Mouse (Mus musculus) heart, embryonic 13.5 days (tissue): Measurements from ENCODE around the gene Man1a. TPM values are rescaled to one million over a fixed set of nuclear protein-coding genes. Genes with fewer than 3 reads are reported as not detected.

Experiments used
- ATAC-seq: fragments of 200-750 bp; cut with Nextera tagmentation; 2 replicates; pipeline ENCODE4 v1.8.0; 2017; ENCODE audit warnings: moderate TSS enrichment; ENCODE audit not compliant: insufficient number of reproducible peaks, low FRiP score, low TSS enrichment; ENCODE audit errors: extremely low read depth
- H3K27ac ChIP-seq: fragments of 300-500 bp; sonication (generic); replicated peaks from 2 replicates; pipeline ENCODE4 v1.5.1; 2015; ENCODE audit warnings: moderate library complexity, mild to moderate bottlenecking, inconsistent platforms
- H3K27me3 ChIP-seq: fragments of 300-500 bp; sonication (generic); replicated peaks from 2 replicates; pipeline ENCODE4 v1.6.1; 2015; ENCODE audit warnings: mild to moderate bottlenecking, inconsistent platforms
- H3K36me3 ChIP-seq: fragments of 300-500 bp; sonication (generic); 2 replicates; pipeline ENCODE4 v1.6.1; 2015; ENCODE audit warnings: mild to moderate bottlenecking, inconsistent platforms
- H3K4me1 ChIP-seq: fragments of 300-500 bp; sonication (generic); 2 replicates; pipeline ENCODE4 v1.6.1; 2015; ENCODE audit warnings: inconsistent platforms
- H3K4me2 ChIP-seq: fragments of 300-500 bp; sonication (generic); 2 replicates; pipeline ENCODE4 v1.6.1; 2015; ENCODE audit warnings: inconsistent platforms, mild to moderate bottlenecking, moderate library complexity
- H3K4me3 ChIP-seq: fragments of 300-500 bp; sonication (generic); 2 replicates; pipeline ENCODE4 v1.5.1; 2015; ENCODE audit warnings: moderate library complexity, mild to moderate bottlenecking, inconsistent platforms
- H3K9ac ChIP-seq: fragments of 300-500 bp; sonication (generic); 2 replicates; pipeline ENCODE4 v1.6.1; 2015; ENCODE audit warnings: inconsistent platforms, mild to moderate bottlenecking, moderate library complexity
- H3K9me3 ChIP-seq: fragments of 300-500 bp; sonication (generic); 2 replicates; pipeline ENCODE4 v1.6.1; 2016; ENCODE audit warnings: inconsistent platforms
- WGBS: fragments of 180-500 bp; shearing (Covaris S2); methylation state at CpG from one replicate; pipeline ENCODE4 v1.1.7; 2015; ENCODE audit warnings: mixed read lengths; 5-methylcytosine and 5-hydroxymethylcytosine counted together
- polyA plus RNA-seq: library from polyadenylated mRNA; unstranded; fragments of >200 nt; fragmentation: Nextera tagmentation; extraction: Ambion mirVana; gene quantifications from 2 replicates; pipeline ENCODE4 v1.2.1, GENCODE M21; 2015

Gene Man1a
- polyA plus RNA-seq = 4.2 and 4.3 TPM in 2 replicates

DNA sequence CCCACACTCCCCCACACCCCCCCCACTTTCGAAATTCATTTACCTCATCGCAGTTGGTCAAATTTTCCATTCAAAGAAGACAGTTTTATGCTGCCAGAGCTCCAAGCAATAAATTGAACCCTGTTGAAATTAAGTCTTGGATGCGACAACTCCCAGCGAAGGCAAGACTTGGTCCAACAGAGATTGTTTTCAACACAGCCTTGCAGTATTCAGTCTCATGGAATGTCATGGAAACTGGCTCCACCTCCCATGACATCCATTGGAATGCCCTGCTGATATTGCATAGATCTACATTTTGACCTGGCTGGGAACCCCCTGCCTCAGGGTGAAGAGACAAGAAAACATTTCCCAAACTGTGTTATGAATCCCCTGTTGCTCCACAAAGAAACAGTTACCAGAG lies at the start of gene Man1a:
Gene Man1a (minus strand): TSS at position 190 of the 400 bp plus-strand sequence.
- no peaks in the 10 kb centered on the region for H3K36me3 ChIP-seq
- 4% methylated on average over 4 of the region's 4 CpGs for WGBS
- H3K4me3 ChIP-seq = peak within 1 kb of the TSS; percentile 90
- H3K9me3 ChIP-seq = no peaks in the 10 kb centered on the region
- peak within 1 kb of the TSS; percentile 91 for H3K9ac ChIP-seq
- H3K27ac ChIP-seq = peak within 1 kb of the TSS; percentile 61
- no peak for ATAC-seq
- peaks cover 40% of the 10 kb centered on the region for H3K4me1 ChIP-seq
- peak within 1 kb of the TSS; percentile 90 for H3K4me2 ChIP-seq
- H3K27me3 ChIP-seq = no peaks in the 10 kb centered on the region

DNA sequence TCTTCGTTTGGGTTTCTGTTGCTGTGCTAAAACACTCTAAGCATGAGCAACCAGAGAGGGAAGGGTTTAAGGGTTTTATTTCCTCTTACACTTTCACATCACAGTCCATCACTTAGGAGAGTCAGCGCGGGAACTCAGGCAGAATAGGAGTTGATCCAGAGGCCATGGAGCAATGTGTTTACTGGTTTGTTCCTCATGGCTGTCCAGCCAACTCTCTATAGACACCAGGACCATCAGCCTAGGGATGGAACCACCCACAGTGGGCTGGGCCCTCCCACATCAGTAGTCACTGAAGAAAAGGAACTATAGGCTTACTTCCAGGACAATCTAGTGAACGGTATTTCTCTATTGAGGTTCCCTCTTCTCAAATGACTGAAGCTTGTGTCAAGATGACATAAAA lies 45.4 kb upstream of the Man1a start:
- ATAC-seq = no peak
- H3K27ac ChIP-seq = no peak overlapping the region

DNA sequence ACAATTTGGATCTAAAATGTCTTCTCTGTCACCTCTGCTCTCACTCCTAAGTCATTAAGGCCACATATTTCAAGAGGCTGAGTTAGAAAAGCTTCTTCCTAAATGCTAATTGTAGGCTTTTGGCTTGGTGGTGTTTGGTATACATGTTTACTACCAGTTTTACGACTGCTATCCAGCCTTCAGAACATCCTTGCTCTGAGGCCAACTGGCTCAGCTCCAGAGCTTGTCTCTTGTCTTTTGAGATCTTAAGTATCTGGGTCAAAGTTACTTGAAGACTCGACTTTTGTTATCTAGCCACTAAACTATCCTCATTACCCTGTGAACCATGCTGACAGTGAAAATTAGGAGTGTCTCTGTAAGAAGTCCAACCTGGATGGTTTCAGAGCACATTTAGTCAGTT lies 44.0 kb upstream of the Man1a start:
- Histone ChIP-seq H3K4me3 (no peak overlapping the region), H3K4me1 (peaks cover 28% of the 10 kb centered on the region), H3K36me3 (no peaks in the 10 kb centered on the region), H3K9ac (no peak overlapping the region), H3K27me3 (no peaks in the 10 kb centered on the region), H3K4me2 (no peak overlapping the region), H3K27ac (no peak overlapping the region), H3K9me3 (no peaks in the 10 kb centered on the region)
- 47% methylated on average over 2 of the region's 2 CpGs for WGBS
- no peak for ATAC-seq

More for the DNA sequence above, 45.4 kb upstream of the Man1a start:
- Histone ChIP-seq H3K9ac (no peak overlapping the region), H3K9me3 (no peaks in the 10 kb centered on the region), H3K4me1 (peaks cover 28% of the 10 kb centered on the region), H3K4me2 (no peak overlapping the region), H3K4me3 (no peak overlapping the region), H3K36me3 (no peaks in the 10 kb centered on the region), H3K27me3 (no peaks in the 10 kb centered on the region)
- WGBS = 81% methylated on average over 4 of the region's 4 CpGs

DNA sequence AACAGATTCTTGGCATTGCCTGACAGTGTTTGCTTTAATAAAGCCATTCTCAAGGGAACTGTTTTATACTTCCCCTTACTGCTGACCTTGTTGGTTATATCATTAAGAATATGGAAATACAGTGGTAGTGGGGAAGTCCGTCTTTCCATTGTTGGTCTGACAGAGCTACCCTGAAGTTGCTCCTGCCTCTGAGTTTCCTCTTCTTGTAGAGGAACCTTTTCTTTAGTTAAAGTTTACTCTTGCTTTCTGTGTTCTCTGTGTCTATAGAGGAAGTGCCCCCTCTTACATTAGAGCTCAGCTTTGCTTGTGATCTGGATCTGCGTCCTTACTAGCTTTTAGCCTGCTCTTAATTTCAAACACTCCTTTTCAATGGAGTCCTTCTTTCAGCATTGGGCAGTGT lies 42.9 kb upstream of the Man1a start:
- Histone ChIP-seq H3K9ac (no peak overlapping the region), H3K4me3 (no peak overlapping the region), H3K36me3 (no peaks in the 10 kb centered on the region), H3K27ac (no peak overlapping the region), H3K27me3 (no peaks in the 10 kb centered on the region), H3K4me1 (peaks cover 28% of the 10 kb centered on the region), H3K4me2 (no peak overlapping the region), H3K9me3 (no peaks in the 10 kb centered on the region)
- 79% methylated on average over 2 of the region's 2 CpGs for WGBS
- ATAC-seq = no peak

DNA sequence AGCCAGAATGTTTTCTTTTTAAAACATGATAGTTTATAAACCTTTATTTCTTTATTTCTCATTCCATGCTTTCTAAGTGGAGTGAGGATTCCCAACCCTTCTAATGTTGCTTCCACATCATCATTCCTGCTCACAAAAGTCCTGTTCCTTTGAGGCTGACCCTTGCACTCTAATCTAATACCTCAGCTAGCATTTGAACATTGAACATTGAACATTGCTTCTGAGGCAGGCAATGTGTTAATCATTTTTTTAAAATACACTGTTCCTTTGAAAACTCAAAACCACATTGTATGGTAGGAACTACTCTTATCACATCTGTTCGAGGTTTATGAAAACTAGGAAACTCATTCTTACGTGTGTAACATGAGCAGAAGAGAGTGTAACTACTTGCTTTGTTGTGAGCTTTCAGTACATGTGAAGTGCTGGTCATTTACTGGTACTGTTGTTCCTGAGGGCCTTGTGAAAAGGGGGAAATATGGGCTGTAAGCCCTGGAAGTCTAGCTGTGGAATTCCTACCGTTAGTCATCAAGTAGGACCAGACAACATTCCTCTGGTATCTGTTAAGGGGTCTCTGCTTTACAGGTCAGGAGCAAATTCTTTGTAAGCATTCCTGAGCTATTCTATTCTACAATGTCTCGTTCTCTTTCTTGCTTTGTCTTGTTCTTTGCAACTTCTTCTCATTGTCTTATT lies 42.0 kb upstream of the Man1a start:
- no peak overlapping the region for H3K9ac ChIP-seq
- WGBS = 24% methylated on average over 4 of the region's 4 CpGs

DNA sequence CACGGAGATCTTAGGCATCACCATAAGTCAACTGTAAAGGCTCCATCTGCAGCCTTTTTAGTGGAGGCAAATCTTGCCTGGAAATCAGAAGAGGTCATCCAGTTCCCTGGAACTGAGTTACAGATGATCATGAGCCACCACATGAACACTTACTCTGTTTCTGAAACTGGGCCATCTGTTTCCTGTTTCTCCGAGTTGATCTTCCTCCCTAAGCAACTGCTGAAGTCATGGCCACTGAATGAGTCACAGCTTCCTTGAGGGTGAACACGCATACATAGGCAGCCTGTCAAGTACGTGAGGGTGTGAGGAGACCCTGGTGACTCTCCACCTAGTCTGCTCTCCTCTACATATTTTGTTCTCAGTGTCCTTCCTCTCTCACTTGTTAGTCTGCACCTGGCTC lies 41.4 kb upstream of the Man1a start:
- H3K4me3 ChIP-seq = no peak overlapping the region
- no peak overlapping the region for H3K4me2 ChIP-seq
- H3K9me3 ChIP-seq = no peaks in the 10 kb centered on the region
- H3K36me3 ChIP-seq = no peaks in the 10 kb centered on the region
- peak; percentile 63; the same call in 1 of the 2 replicates for ATAC-seq
- H3K27ac ChIP-seq = peak overlapping the region; percentile 48
- no peaks in the 10 kb centered on the region for H3K27me3 ChIP-seq
- peaks cover 31% of the 10 kb centered on the region for H3K4me1 ChIP-seq
- WGBS = 34% methylated on average over 4 of the region's 4 CpGs
- H3K9ac ChIP-seq = no peak overlapping the region

More for the DNA sequence above, 42.0 kb upstream of the Man1a start:
- H3K4me3 ChIP-seq = no peak overlapping the region
- H3K27ac ChIP-seq = peak overlapping the region; percentile 48
- H3K4me2 ChIP-seq = no peak overlapping the region
- no peaks in the 10 kb centered on the region for H3K27me3 ChIP-seq
- ATAC-seq = no peak
- H3K4me1 ChIP-seq = peaks cover 28% of the 10 kb centered on the region
- no peaks in the 10 kb centered on the region for H3K36me3 ChIP-seq
- no peaks in the 10 kb centered on the region for H3K9me3 ChIP-seq

DNA sequence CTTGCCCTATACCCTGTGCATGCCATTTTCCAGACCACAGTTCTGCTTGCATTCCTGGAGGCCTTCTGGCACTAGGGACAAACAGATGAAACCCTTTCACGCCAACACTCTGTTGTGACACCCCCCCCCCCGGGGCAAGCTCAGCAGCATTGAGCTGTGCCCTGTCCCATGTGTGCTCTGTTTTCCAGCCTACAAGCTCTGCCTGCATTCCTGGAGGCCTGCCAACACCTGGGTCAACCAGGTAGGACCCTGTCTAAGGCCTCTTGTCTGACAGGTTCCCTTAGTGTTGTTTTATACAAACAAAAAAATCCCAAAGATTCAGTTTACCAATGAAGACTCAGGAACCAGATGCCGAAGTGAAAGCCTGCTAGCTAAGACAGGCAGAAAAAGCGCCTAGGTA lies 27.3 kb upstream of the Man1a start:
- H3K27me3 ChIP-seq = no peaks in the 10 kb centered on the region
- H3K4me3 ChIP-seq = no peak overlapping the region
- no peaks in the 10 kb centered on the region for H3K9me3 ChIP-seq
- no peak for ATAC-seq
- whole genome bisulfite sequencing = 62% methylated on average over 4 of the region's 4 CpGs
- H3K9ac ChIP-seq = no peak overlapping the region
- no peak overlapping the region for H3K27ac ChIP-seq
- H3K4me1 ChIP-seq = no peaks in the 10 kb centered on the region
- H3K36me3 ChIP-seq = no peaks in the 10 kb centered on the region
- no peak overlapping the region for H3K4me2 ChIP-seq

DNA sequence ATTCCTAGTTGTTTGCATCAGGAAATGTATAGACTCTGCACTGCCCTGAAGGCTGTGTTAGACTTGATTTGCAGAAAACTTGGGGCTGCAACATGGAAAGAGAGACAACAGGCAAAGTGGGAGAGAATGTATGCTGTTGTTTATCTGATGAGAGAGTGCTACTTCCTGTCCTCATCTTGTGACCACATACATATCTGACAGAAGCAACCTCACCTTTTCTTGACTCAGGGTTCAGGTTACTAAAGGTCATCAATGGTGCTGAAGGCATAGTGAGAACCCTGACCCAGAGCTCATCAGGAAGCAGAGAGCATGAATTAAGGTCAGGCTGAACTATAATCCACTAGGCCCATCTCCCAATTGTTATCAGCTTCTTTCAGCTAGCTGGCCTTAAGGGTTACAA lies 15.7 kb upstream of the Man1a start:
- no peaks in the 10 kb centered on the region for H3K9me3 ChIP-seq
- no peaks in the 10 kb centered on the region for H3K4me1 ChIP-seq
- H3K27me3 ChIP-seq = no peaks in the 10 kb centered on the region
- H3K4me3 ChIP-seq = no peak overlapping the region
- no peak overlapping the region for H3K9ac ChIP-seq
- H3K27ac ChIP-seq = no peak overlapping the region
- H3K36me3 ChIP-seq = no peaks in the 10 kb centered on the region
- H3K4me2 ChIP-seq = no peak overlapping the region
- no peak for ATAC-seq

DNA sequence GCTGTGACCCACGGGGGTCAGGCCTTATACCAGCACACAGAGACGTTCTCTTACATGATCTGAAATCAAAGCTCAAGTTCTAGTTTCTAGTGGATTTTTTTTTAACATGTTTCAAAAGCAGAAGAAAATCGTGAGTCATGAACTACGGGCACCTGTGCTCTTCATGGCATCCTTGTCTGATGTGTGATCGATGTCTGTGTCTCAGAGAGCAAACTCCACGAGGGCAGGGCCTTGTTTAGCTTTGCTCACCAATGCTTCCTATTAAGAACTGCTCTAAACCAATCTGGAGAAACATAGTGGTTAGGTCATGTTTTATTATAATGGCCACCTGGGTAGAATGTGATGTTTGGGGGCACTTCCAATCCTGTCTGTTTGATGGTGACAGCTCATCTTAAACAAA lies 13.5 kb upstream of the Man1a start:
- ATAC-seq = no peak
- 78% methylated on average over 6 of the region's 6 CpGs for WGBS

DNA sequence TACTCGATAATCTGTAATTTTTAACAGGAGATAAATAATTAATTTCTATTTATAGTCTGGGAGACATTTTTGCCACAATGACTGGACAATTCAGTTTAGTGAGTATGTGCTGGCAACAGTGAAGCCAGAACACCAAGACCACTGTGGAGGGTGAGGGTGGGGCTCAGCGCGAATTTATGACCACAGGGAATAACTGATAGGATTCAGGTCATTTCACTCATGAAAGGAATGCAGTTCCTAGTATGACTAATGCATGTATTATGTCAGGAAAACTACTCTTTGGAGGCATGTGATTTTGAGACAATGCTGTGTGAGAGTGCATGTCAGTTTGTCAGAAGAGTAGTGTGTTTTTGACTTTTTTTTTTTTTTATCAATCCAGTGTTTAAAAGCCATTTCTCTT lies 10.9 kb upstream of the Man1a start:
- ATAC-seq = no peak
- Histone ChIP-seq H3K36me3 (no peaks in the 10 kb centered on the region), H3K27ac (no peak overlapping the region), H3K4me1 (no peaks in the 10 kb centered on the region), H3K4me2 (no peak overlapping the region), H3K9ac (no peak overlapping the region), H3K27me3 (no peaks in the 10 kb centered on the region), H3K4me3 (no peak overlapping the region), H3K9me3 (no peaks in the 10 kb centered on the region)
- 79% methylated on average over 3 of the region's 3 CpGs for WGBS

More for the DNA sequence above, 13.5 kb upstream of the Man1a start:
- no peaks in the 10 kb centered on the region for H3K9me3 ChIP-seq
- no peak overlapping the region for H3K27ac ChIP-seq
- H3K4me2 ChIP-seq = no peak overlapping the region
- no peak overlapping the region for H3K9ac ChIP-seq
- no peaks in the 10 kb centered on the region for H3K4me1 ChIP-seq
- no peak overlapping the region for H3K4me3 ChIP-seq
- no peaks in the 10 kb centered on the region for H3K27me3 ChIP-seq
- no peaks in the 10 kb centered on the region for H3K36me3 ChIP-seq

DNA sequence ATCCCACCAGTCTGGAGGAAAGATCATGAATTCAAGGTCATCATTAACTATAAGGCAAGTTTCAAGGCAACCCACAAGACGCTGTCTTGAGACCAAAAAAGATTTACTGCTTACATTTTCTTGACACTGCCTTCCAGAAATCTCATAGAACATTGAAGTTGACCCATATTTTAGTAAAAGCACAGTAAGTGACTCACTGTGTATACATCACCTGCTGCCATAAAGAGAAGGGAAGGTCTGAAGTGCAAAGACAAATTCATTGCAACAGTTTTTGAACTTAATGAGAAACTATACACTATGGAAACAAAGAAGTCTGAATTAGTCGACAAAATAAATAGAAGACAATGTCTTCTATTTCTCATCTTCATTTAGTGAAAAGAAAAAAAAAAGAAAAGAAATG lies 8.7 kb upstream of the Man1a start:
- Histone ChIP-seq H3K4me2 (no peak overlapping the region), H3K4me1 (no peaks in the 10 kb centered on the region), H3K9me3 (no peaks in the 10 kb centered on the region), H3K9ac (no peak overlapping the region), H3K27me3 (no peaks in the 10 kb centered on the region), H3K4me3 (no peak overlapping the region), H3K36me3 (no peaks in the 10 kb centered on the region), H3K27ac (no peak overlapping the region)
- 72% methylated on average over 2 of the region's 2 CpGs for WGBS
- ATAC-seq = no peak

DNA sequence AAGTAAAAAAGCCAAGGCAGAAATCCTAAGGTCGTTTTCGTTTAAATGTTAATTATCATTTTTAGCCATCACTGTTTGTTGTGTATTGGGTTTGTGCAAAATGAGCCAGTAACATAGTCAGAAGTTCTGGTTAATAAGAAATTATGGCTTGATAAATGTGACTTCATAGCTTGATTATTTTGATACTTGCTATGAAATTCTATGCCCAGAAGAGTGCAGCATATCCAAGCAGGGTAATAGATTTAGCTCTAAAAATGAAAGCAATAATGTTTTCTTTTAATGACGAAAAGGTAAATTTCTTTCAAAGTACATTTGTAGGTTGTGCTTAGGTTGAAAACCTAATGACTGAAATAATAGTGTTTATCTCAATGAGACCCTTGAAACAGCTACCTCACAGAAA lies 596 bp upstream of the Man1a start:
- Histone ChIP-seq H3K9ac (no peak overlapping the region), H3K27me3 (no peaks in the 10 kb centered on the region), H3K9me3 (no peaks in the 10 kb centered on the region), H3K4me3 (no peak overlapping the region), H3K27ac (no peak overlapping the region), H3K36me3 (no peaks in the 10 kb centered on the region), H3K4me2 (peak overlapping the region; percentile 90), H3K4me1 (peaks cover 35% of the 10 kb centered on the region)
- no peak for ATAC-seq
- WGBS = 46% methylated on average over 3 of the region's 3 CpGs
